Mouse (Mus musculus) testis, adult 2 months (tissue): ENCODE measurements around the gene Bfsp2. TPM values are rescaled to one million over a fixed set of nuclear protein-coding genes. Genes with fewer than 3 reads are reported as not detected.

Experiments
- H3K27ac ChIP-seq: fragments of 200-500 bp; 2 replicates; pipeline ENCODE4 v1.5.1; 2012; ENCODE audit warnings: low read depth, low read length; ENCODE audit not compliant: control insufficient read depth, insufficient read depth
- H3K27me3 ChIP-seq: fragments of 200-500 bp; 2 replicates; pipeline ENCODE4 v1.6.1; 2012; ENCODE audit warnings: mild to moderate bottlenecking, low read length, moderate library complexity; ENCODE audit not compliant: control insufficient read depth, insufficient read depth
- H3K36me3 ChIP-seq: fragments of 200-500 bp; 2 replicates; pipeline ENCODE4 v1.6.1; 2012; ENCODE audit warnings: mild to moderate bottlenecking, low read length; ENCODE audit not compliant: control insufficient read depth, insufficient read depth
- H3K4me1 ChIP-seq: fragments of 200-500 bp; 2 replicates; pipeline ENCODE4 v1.6.1; 2012; ENCODE audit warnings: low read length; ENCODE audit not compliant: control insufficient read depth, insufficient read depth
- H3K4me3 ChIP-seq: fragments of 200-500 bp; 2 replicates; pipeline ENCODE4 v1.5.1; 2012; ENCODE audit warnings: low read depth, mild to moderate bottlenecking, low read length, moderate library complexity, mixed read lengths; ENCODE audit not compliant: control insufficient read depth
- CTCF ChIP-seq: fragments of 200-500 bp; IDR thresholded peaks from 2 replicates; pipeline ENCODE4 v1.5.1; 2012; ENCODE audit warnings: low read depth, mild to moderate bottlenecking, inconsistent platforms, low read length, moderate library complexity; ENCODE audit not compliant: control insufficient read depth, insufficient read depth, insufficient replicate concordance
- POLR2A ChIP-seq: fragments of 200-500 bp; IDR thresholded peaks from 2 replicates; pipeline ENCODE4 v1.6.1; 2012; ENCODE audit warnings: low read depth, mild to moderate bottlenecking, inconsistent platforms, low read length, moderate library complexity; ENCODE audit not compliant: control insufficient read depth
- polyA plus RNA-seq: library from polyadenylated mRNA; depleted of rRNA; stranded (reverse); fragments of >200 nt; gene quantifications from 2 replicates; pipeline ENCODE4 v1.2.3, GENCODE M21; 2012

Bfsp2 gene
- polyA plus RNA-seq, 1 experiment, result 0.74 TPM

DNA sequence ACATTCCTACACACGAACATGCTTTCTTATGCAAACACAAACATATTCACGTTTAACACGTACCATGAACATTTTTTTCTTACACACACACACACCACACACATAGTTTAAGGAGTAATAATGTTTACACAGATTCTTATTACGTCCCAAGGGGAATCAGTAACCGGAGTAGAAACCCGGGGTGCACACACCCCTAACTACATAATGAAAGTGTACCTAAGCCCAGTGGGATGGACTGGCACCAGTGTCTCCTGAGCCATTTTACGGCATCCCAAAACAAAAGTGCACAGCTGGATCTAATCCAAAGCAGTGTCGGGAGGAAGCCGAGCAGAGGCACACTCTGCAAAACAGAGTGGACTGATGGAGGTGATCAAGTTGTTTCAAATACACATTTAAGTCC is 66.8 kb downstream of the Bfsp2 start:
- TF ChIP-seq CTCF (no peak), POLR2A (no peak)
- Histone ChIP-seq H3K36me3 (no peaks in the 10 kb centered on the region), H3K4me3 (no peak overlapping the region), H3K4me1 (no peaks in the 10 kb centered on the region), H3K27me3 (no peaks in the 10 kb centered on the region), H3K27ac (no peak overlapping the region)

DNA sequence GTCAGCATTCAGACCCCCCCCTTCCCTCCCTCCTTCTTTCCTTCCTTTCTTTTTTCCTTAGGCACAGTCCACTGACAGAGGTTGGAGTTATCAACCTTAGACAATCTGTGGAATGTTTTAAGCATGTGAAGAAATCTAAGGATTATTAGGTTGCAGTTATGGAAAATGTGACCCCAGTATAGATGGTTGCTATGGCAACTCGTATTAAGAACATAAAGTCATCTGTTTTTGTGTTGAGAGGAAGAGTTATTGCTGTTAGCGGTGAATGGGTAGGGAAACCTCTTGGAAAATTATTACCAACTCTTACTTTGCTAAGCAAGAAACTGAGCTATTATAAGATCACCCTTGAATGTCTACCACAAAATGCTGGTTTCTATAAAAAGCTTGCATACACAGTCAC is 71.1 kb downstream of the Bfsp2 start:
- Histone ChIP-seq H3K27me3 (no peaks in the 10 kb centered on the region), H3K36me3 (no peaks in the 10 kb centered on the region), H3K27ac (no peak overlapping the region), H3K4me1 (no peaks in the 10 kb centered on the region), H3K4me3 (no peak overlapping the region)
- no peak for TF ChIP-seq CTCF
- no peak for TF ChIP-seq POLR2A

GRCm38 (mm10) chr9:103408136-103408777 is 72.0 kb downstream of the Bfsp2 start:
- TF ChIP-seq CTCF (no peak), POLR2A (no peak)
- Histone ChIP-seq H3K27me3 (no peaks in the 10 kb centered on the region), H3K4me3 (no peak overlapping the region), H3K27ac (no peak overlapping the region), H3K4me1 (no peaks in the 10 kb centered on the region), H3K36me3 (no peaks in the 10 kb centered on the region)

DNA sequence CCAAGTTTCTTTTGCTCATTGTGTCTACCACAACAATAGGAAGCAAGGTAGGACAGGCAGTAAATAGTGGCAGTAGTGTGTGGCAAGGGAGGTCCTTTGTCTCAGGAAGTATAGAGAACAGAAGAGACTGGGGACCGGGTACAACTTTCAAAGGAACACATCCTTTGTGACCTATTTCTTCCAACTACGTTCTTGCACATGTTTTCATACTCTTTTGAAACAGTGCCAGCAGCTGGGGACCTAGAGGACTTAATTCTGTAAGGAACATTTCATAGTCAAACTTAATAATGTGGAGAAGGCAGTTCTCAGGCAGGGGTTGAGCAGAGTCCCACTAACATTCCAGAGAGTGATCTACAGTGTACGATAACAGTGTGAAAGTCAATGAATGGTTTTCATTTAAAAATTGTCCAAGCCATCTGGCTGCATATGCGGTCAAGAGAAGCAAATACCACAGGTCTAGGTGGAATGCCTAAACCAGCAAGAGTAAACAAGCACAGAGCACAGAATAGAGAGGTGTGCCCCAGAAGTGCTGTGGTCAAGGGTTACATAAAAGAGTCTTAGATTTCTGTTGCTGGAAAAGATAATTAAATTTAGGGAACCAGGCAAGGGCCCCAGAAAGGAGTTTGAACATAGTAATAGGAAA is 76.8 kb downstream of the Bfsp2 start:
- TF ChIP-seq POLR2A (no peak), CTCF (no peak)
- Histone ChIP-seq H3K27me3 (no peaks in the 10 kb centered on the region), H3K36me3 (no peaks in the 10 kb centered on the region), H3K4me3 (no peak overlapping the region), H3K27ac (no peak overlapping the region), H3K4me1 (no peaks in the 10 kb centered on the region; the same call in 1 of the 2 replicates)

DNA sequence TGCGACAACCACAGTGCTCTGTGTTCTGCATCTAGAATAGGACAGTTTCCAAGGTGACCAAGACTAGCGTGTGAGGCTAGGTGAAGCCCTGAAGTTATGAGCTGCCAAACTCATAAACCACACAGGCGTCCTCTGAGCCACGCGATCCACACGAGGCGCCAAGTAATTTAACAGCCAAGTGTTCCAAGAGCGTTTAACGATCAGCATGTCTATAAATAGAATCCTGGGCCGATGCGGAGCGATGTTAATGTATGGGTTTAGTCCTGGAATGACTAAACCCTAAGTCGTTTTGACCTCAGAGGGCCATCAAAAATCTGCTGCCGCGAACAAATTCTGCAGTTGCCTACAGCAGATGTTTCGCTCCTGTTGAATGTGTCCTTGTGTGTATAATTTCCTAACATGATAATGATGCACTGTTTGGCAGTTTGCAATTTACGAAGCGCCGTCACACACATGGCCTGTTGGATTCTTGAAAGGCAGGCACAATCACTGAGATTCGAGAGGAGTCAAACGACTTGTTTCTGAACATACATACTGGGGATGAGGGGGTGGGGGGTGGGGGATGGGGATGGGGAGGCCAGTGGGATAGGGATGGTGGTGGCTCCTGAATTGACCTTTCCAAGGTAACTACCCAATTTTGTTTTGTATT is 81.6 kb downstream of the Bfsp2 start:
- Histone ChIP-seq H3K36me3 (no peaks in the 10 kb centered on the region), H3K27ac (0 out of 2 replicates have a peak overlapping the region, but pooled peaks have one; percentile 13), H3K4me3 (no peak overlapping the region), H3K27me3 (no peaks in the 10 kb centered on the region), H3K4me1 (no peaks in the 10 kb centered on the region; the same call in 1 of the 2 replicates)
- TF ChIP-seq POLR2A (no peak), CTCF (no peak)

DNA sequence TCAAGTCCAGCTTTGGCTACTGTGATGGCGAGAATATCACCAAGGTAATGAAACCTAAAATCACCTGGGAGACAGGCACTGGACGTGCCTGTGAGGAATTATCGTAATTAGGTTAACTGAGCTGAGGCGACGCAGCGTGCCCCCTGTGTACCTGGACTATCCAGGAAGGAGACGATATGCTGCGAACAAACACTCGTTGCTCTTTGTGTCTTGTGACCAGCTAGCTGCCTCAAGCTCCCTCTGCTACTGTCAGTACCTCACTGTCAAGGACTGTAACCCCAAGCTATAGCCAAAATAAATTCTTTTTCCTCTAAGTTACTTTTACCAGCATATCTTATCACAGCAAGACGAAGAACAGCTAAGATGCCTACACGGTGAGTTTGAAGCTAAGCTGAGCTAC is 87.0 kb downstream of the Bfsp2 start:
- no peaks in the 10 kb centered on the region for H3K36me3 ChIP-seq
- TF ChIP-seq POLR2A, result no peak
- TF ChIP-seq CTCF, result no peak

DNA sequence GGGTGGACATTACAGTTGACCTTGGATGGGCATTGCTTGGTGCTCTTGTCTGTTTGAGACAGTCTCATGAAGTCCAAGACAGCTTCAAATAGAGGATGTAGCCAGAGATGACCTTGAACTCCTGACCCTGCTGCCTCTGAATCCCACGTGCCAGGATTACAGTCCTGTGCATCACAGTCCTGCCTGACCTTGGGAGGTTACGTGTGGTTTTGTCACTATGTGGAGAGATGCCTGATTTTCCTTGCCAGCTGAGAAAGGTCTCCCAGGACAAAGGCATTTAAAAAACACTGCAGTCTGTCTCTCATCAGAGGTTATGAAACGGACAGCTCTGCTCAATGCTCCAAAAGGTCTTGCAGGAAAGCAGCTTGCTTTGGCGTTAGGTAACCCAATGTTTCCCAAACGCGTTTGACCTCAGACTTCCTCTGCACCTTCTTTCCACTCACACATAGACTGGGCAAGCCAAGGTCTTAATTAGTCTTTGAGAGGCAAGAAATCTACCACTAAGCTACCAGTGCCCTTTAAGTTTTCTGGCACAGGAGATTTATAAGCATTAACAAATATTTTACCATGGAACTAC is 88.3 kb downstream of the Bfsp2 start:
- TF ChIP-seq CTCF (no peak), POLR2A (no peak)
- Histone ChIP-seq H3K4me1 (no peaks in the 10 kb centered on the region), H3K27me3 (no peaks in the 10 kb centered on the region), H3K4me3 (no peak overlapping the region), H3K27ac (no peak overlapping the region), H3K36me3 (no peaks in the 10 kb centered on the region)

More for the DNA sequence above, 87.0 kb downstream of the Bfsp2 start:
- Histone ChIP-seq H3K27me3 (no peaks in the 10 kb centered on the region), H3K4me3 (no peak overlapping the region), H3K4me1 (no peaks in the 10 kb centered on the region), H3K27ac (no peak overlapping the region)
